Mouse (Mus musculus) intestine, postnatal 0 days (tissue): Measurements from ENCODE around the gene Clps. TPM values are rescaled to one million over a fixed set of nuclear protein-coding genes. Genes with fewer than 3 reads are reported as not detected.

Source experiments
- ATAC-seq: fragments of 200-750 bp; cut with Nextera tagmentation; 2 replicates; pipeline ENCODE4 v1.8.0; 2017; ENCODE audit warnings: mild to moderate bottlenecking, moderate TSS enrichment, moderate library complexity
- H3K27ac ChIP-seq: fragments of 300-500 bp; sonication (generic); 2 replicates; pipeline ENCODE4 v1.5.1; 2014; ENCODE audit warnings: mild to moderate bottlenecking, low read depth, low read length, moderate library complexity
- H3K27me3 ChIP-seq: fragments of 300-500 bp; sonication (generic); replicated peaks from 2 replicates; pipeline ENCODE4 v1.6.1; 2014; ENCODE audit warnings: low read length, mixed read lengths; ENCODE audit not compliant: control insufficient read depth, insufficient read depth
- H3K36me3 ChIP-seq: fragments of 300-500 bp; sonication (generic); 2 replicates; pipeline ENCODE4 v1.6.1; 2014; ENCODE audit warnings: mild to moderate bottlenecking, moderate library complexity; ENCODE audit not compliant: control insufficient read depth, insufficient read depth
- H3K4me1 ChIP-seq: fragments of 300-500 bp; sonication (generic); replicated peaks from 2 replicates; pipeline ENCODE4 v1.6.1; 2014; ENCODE audit warnings: antibody characterized with exemption, low read length, mixed read lengths; ENCODE audit not compliant: control insufficient read depth, insufficient read depth
- H3K4me2 ChIP-seq: fragments of 300-500 bp; sonication (generic); replicated peaks from 2 replicates; pipeline ENCODE4 v1.6.1; 2014; ENCODE audit warnings: low read depth, mild to moderate bottlenecking, moderate library complexity
- H3K4me3 ChIP-seq: fragments of 300-500 bp; sonication (generic); 2 replicates; pipeline ENCODE4 v1.5.1; 2014; ENCODE audit warnings: low read depth, low read length
- H3K9ac ChIP-seq: fragments of 300-500 bp; sonication (generic); 2 replicates; pipeline ENCODE4 v1.6.1; 2014; ENCODE audit warnings: mild to moderate bottlenecking, low read depth, low read length
- H3K9me3 ChIP-seq: fragments of 300-500 bp; sonication (generic); 2 replicates; pipeline ENCODE4 v1.6.1; 2016; ENCODE audit warnings: mixed run types; ENCODE audit not compliant: control insufficient read depth
- CTCF ChIP-seq: sonication (generic); IDR thresholded peaks from 2 replicates; pipeline ENCODE4 v1.5.1; 2016; ENCODE audit warnings: low read depth, mild to moderate bottlenecking, control low read depth, antibody characterized with exemption, moderate library complexity
- WGBS: fragments of 180-500 bp; shearing (Covaris S2); extraction: QIAGEN DNeasy Blood & Tissue Kit; methylation state at CpG from one replicate; pipeline ENCODE4 v1.1.7; 2014; 5-methylcytosine and 5-hydroxymethylcytosine counted together
- microRNA-seq: library from miRNA; unstranded; fragments of <30 nt; microRNA quantifications from one replicate; pipeline ENCODE4, GENCODE M21; 2016
- polyA plus RNA-seq: library from polyadenylated mRNA; unstranded; fragments of >200 nt; fragmentation: Nextera tagmentation; extraction: Ambion mirVana; gene quantifications from 2 replicates; pipeline ENCODE4 v1.2.1, GENCODE M21; 2015

Gene Clps
- polyA plus RNA-seq, 1 experiment from 2014 or later = 104 TPM

DNA sequence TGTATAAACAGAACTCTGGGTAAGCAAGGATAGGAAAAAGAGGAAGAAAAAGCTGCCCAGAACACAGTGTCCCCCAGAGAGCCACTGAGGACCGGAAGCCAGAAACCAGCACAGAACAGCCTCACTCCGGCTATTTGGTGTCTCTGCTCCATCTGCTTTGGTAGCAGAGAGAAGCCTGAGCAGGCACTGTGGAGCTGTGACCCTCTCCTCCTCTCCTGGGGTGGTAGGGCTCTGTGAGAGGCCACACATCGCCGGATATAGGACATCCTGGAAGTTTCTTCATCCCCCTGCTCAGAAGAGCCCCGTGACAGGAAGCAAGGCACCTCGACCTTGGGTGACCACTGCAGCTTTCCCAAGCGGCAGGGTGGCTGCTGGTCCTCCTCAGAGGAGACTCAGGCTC is 46.7 kb downstream of the Clps start:
- Histone ChIP-seq H3K36me3 (no peaks in the 10 kb centered on the region), H3K9ac (no peak overlapping the region), H3K4me1 (peaks cover 29% of the 10 kb centered on the region; the same call in 1 of the 2 replicates), H3K27me3 (no peaks in the 10 kb centered on the region), H3K4me3 (no peak overlapping the region), H3K9me3 (no peaks in the 10 kb centered on the region), H3K27ac (peak overlapping the region; percentile 69), H3K4me2 (no peak overlapping the region)
- no peak for ATAC-seq
- 57% methylated on average over 7 of the region's 7 CpGs for WGBS
- no peak for TF ChIP-seq CTCF

DNA sequence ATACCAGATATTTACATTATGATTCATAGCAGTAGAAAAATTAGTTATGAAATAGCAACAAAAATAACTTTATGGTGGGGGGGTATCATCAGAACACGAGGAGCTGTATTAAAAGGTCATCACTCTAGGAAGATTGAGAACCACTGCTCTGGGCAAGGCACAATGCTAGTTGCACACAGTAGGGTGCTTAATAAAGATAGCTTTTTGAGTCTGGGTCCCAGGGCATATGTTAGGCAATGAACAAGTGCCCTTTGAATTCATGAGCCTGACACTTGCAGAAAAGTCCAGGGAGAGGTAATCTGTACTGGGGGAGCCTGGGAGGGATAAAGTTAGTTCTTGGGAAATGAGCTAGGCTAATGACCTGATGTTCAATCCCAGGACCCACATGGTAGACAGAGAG is 47.2 kb downstream of the Clps start:
- no peak overlapping the region for H3K4me3 ChIP-seq
- H3K36me3 ChIP-seq = no peaks in the 10 kb centered on the region
- ATAC-seq = no peak
- H3K4me2 ChIP-seq = no peak overlapping the region
- peaks cover 29% of the 10 kb centered on the region; the same call in 1 of the 2 replicates for H3K4me1 ChIP-seq
- H3K27me3 ChIP-seq = no peaks in the 10 kb centered on the region
- no peak for TF ChIP-seq CTCF
- no peaks in the 10 kb centered on the region for H3K9me3 ChIP-seq
- peak overlapping the region; percentile 90 for H3K27ac ChIP-seq
- H3K9ac ChIP-seq = no peak overlapping the region
- 27% methylated on average over 1 of the region's 1 CpGs for WGBS

DNA sequence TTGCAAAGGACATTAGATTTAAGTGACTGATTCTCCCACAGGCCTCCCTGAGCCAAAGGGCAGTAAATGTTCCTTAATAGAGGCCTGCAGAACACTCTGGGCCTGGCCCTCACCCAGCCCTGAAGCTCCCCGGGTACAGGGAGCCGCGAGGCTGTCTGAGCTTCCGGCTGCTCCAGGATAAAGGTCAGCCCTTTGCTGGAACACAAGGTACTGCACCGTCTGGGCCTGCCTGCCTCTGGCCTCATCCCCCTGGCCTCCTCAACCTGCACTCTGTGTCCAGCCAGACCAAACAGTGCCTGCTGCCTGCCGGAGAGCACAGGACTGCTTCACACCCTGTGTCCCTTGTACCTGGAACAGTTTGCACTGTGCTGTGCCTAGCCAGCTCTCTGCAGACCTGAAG is 47.9 kb downstream of the Clps start:
- no peak overlapping the region for H3K4me2 ChIP-seq
- no peaks in the 10 kb centered on the region for H3K27me3 ChIP-seq
- TF ChIP-seq CTCF = no peak
- no peaks in the 10 kb centered on the region for H3K36me3 ChIP-seq
- H3K4me1 ChIP-seq = peaks cover 29% of the 10 kb centered on the region; the same call in 1 of the 2 replicates
- WGBS = 16% methylated on average over 6 of the region's 6 CpGs
- H3K9me3 ChIP-seq = no peaks in the 10 kb centered on the region
- H3K27ac ChIP-seq = peak overlapping the region; percentile 90
- H3K4me3 ChIP-seq = no peak overlapping the region
- peak; percentile 85 for ATAC-seq
- H3K9ac ChIP-seq = peak overlapping the region; percentile 11; the same call in 1 of the 2 replicates

DNA sequence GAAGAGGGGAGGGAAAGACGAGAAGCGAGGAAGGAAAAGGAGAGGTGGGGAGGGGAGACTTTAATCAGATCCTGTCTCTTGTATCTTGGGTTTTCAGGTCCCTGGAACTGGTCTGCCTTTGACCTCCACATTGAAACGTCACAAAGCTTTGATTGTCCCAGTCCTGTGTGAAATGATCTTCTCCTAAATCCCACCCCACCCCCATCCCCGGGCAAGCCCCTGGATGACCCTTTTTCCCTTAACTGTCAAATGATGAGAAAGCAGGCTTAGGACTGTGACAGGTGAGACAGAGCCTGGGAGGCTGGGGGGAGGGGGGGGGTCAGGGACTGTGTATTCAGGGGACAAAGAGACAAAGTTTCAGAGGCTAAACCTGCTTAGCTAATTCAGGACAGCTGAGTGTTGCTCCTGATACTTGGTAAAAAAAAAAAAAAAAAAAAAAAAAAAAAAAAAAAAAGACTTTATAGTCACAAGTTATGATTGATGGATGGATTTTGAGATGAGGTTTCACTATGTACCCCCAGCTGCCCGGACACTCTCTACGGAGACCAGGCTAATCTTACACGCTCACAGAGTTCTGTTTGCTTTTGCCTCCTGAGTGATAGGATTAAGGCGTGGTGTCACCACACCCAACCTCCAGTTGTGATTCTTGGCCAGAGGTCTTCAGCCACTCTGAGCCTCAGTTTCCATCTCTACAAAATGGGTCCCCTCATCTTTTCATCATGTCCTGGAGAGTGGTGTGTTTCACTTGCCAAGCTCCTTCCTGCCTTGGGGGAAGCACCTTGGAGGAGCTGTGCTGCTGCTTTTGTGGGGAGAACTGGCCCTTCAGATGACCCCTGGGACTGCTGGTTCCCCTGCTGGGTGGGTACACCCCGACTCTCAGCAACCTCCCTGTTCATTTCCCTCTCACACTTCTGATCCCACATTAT is 48.7 kb downstream of the Clps start:
- no peaks in the 10 kb centered on the region for H3K27me3 ChIP-seq
- H3K9me3 ChIP-seq = no peaks in the 10 kb centered on the region
- H3K4me1 ChIP-seq = peaks cover 25% of the 10 kb centered on the region; the same call in 1 of the 2 replicates
- ATAC-seq = peak; percentile 1; the same call in 1 of the 2 replicates
- H3K4me2 ChIP-seq = no peak overlapping the region
- H3K27ac ChIP-seq = peak overlapping the region; percentile 90
- H3K36me3 ChIP-seq = no peaks in the 10 kb centered on the region
- no peak overlapping the region for H3K4me3 ChIP-seq
- no peak for TF ChIP-seq CTCF
- H3K9ac ChIP-seq = peak overlapping the region; percentile 11; the same call in 1 of the 2 replicates
- 29% methylated on average over 9 of the region's 9 CpGs for WGBS

- TF ChIP-seq CTCF = no peak
- Histone ChIP-seq H3K4me3 (no peak overlapping the region), H3K9me3 (no peaks in the 10 kb centered on the region), H3K36me3 (no peaks in the 10 kb centered on the region), H3K4me1 (peaks cover 21% of the 10 kb centered on the region; the same call in 1 of the 2 replicates), H3K9ac (peak overlapping the region; percentile 2), H3K4me2 (peak overlapping the region; percentile 41), H3K27me3 (no peaks in the 10 kb centered on the region), H3K27ac (no peak overlapping the region)
- ATAC-seq = no peak
- 12% methylated on average over 28 of the region's 28 CpGs for WGBS
Measured at GRCm38 (mm10) chr17:28510445-28511342, 49.9 kb downstream of the Clps start.

Small RNAs within 50 kb of the gene (microRNA-seq; reads per million reads assigned to microRNA genes)
- gene Gm25195 = not detected
- gene Mir6969 = 1.9 reads per million

Other genes starting within 250 kb of the Clps start
- 10.3 and 11.0 TPM in 2 replicates for gene Fance, start 247.2 kb downstream of the Clps start, polyA plus RNA-seq
- gene Rpl10a, start 232.3 kb downstream of the Clps start, polyA plus RNA-seq = 383 and 417 TPM in 2 replicates
- 5.8 and 6.2 TPM in 2 replicates for gene Tead3, start 209.9 kb downstream of the Clps start, polyA plus RNA-seq
- gene Tulp1, start 195.5 kb downstream of the Clps start, polyA plus RNA-seq = 1.2 and 1.4 TPM in 2 replicates
- 9.7 and 10.1 TPM in 2 replicates for gene Fkbp5, start 43.2 kb downstream of the Clps start, polyA plus RNA-seq
- not detected in 2 replicates for gene Armc12, start 30.0 kb downstream of the Clps start, polyA plus RNA-seq
- not detected in 2 replicates for gene Clpsl2, start 11.4 kb downstream of the Clps start, polyA plus RNA-seq
- gene Lhfpl5, start 14.9 kb upstream of the Clps start, polyA plus RNA-seq = 0.90 and 1.3 TPM in 2 replicates
- gene Srpk1, start 61.9 kb upstream of the Clps start, polyA plus RNA-seq = 55.2 and 70.3 TPM in 2 replicates
- 0.17 and 0.40 TPM in 2 replicates for gene Slc26a8, start 129.5 kb upstream of the Clps start, polyA plus RNA-seq
- gene Mapk14, start 130.6 kb upstream of the Clps start, polyA plus RNA-seq = 23.6 and 24.6 TPM in 2 replicates
- gene AC170998.1, start 165.3 kb upstream of the Clps start, polyA plus RNA-seq = 1.2 and 1.5 TPM in 2 replicates
- 204 and 222 TPM in 2 replicates for gene Mapk13, start 208.5 kb upstream of the Clps start, polyA plus RNA-seq
- 42.9 and 44.4 TPM in 2 replicates for gene Brpf3, start 240.3 kb upstream of the Clps start, polyA plus RNA-seq